Mouse (Mus musculus) megakaryocyte, embryonic 14.5 days (primary cell): Measurements from ENCODE around the gene Mrpl35. TPM values are rescaled to one million over a fixed set of nuclear protein-coding genes. Genes with fewer than 3 reads are reported as not detected.

Experiments
- H3K27me3 ChIP-seq: replicated peaks from 2 replicates; pipeline ENCODE3; 2012; ENCODE audit warnings: inconsistent platforms
- H3K36me3 ChIP-seq: replicated peaks from 2 replicates; pipeline ENCODE3; 2012; ENCODE audit warnings: low read length, inconsistent platforms, mixed read lengths
- H3K4me1 ChIP-seq: 2 replicates; pipeline ENCODE4 v1.6.1; 2012; ENCODE audit warnings: inconsistent platforms
- H3K4me3 ChIP-seq: replicated peaks from 2 replicates; pipeline ENCODE3; 2012; ENCODE audit warnings: moderate library complexity, mild to moderate bottlenecking, inconsistent platforms
- H3K9me3 ChIP-seq: 2 replicates; pipeline ENCODE4 v1.6.1; 2012; ENCODE audit warnings: inconsistent platforms
- FLI1 ChIP-seq: IDR thresholded peaks from 2 replicates; pipeline ENCODE4 v1.6.1; 2012; ENCODE audit warnings: low read length, inconsistent platforms, mixed read lengths
- GATA1 ChIP-seq: IDR thresholded peaks from 3 replicates; pipeline ENCODE4 v1.6.1; 2012; ENCODE audit warnings: mixed read lengths, low read length, inconsistent platforms, borderline replicate concordance
- polyA plus RNA-seq: library from polyadenylated mRNA; stranded (reverse); fragments of >175 nt; gene quantifications from 2 replicates; pipeline ENCODE4 v1.2.3, GENCODE M21; 2012; ENCODE audit warnings: low replicate concordance; ENCODE audit not compliant: insufficient read depth

Gene Mrpl35
- polyA plus RNA-seq, 1 experiment, result 1.00 TPM

- H3K27me3 ChIP-seq, result peaks cover 15% of the 10 kb centered on the region
- peaks cover 5% of the 10 kb centered on the region for H3K4me1 ChIP-seq
- TF ChIP-seq GATA1 (no peak), FLI1 (no peak)
- H3K9me3 ChIP-seq, result peaks cover 9% of the 10 kb centered on the region
- H3K4me3 ChIP-seq, result no peak overlapping the region
- no peaks in the 10 kb centered on the region for H3K36me3 ChIP-seq
Measured at GRCm38 (mm10) chr6:71771282-71771681, 55.5 kb downstream of the Mrpl35 start.

- Histone ChIP-seq H3K36me3 (no peaks in the 10 kb centered on the region), H3K4me3 (no peak overlapping the region), H3K9me3 (peaks cover 9% of the 10 kb centered on the region), H3K4me1 (peaks cover 5% of the 10 kb centered on the region), H3K27me3 (peaks cover 16% of the 10 kb centered on the region)
- TF ChIP-seq FLI1, result no peak
- no peak for TF ChIP-seq GATA1
Measured at GRCm38 (mm10) chr6:71770856-71771255, 55.9 kb downstream of the Mrpl35 start.

GRCm38 (mm10) chr6:71769901-71770690, 56.7 kb downstream of the Mrpl35 start:
- Histone ChIP-seq H3K36me3 (no peaks in the 10 kb centered on the region), H3K9me3 (peaks cover 9% of the 10 kb centered on the region), H3K4me3 (no peak overlapping the region), H3K27me3 (peaks cover 19% of the 10 kb centered on the region), H3K4me1 (peaks cover 5% of the 10 kb centered on the region)
- no peak for TF ChIP-seq GATA1
- no peak for TF ChIP-seq FLI1

- Histone ChIP-seq H3K9me3 (peaks cover 9% of the 10 kb centered on the region), H3K36me3 (no peaks in the 10 kb centered on the region), H3K27me3 (peaks cover 22% of the 10 kb centered on the region), H3K4me1 (peaks cover 5% of the 10 kb centered on the region), H3K4me3 (no peak overlapping the region)
- TF ChIP-seq GATA1, result no peak
- no peak for TF ChIP-seq FLI1
Measured at GRCm38 (mm10) chr6:71767761-71768160, 59.0 kb downstream of the Mrpl35 start.

Other genes starting within 250 kb of the Mrpl35 start
- 0.83 and 6.5 TPM in 2 replicates for gene Kdm3a, start 194.0 kb downstream of the Mrpl35 start, polyA plus RNA-seq
- gene Reep1, start 119.4 kb downstream of the Mrpl35 start, polyA plus RNA-seq, result 1.6 TPM in 1 of 2 replicates, not detected in the other
- 14.5 and 15.8 TPM in 2 replicates for gene Immt, start 4.4 kb upstream of the Mrpl35 start, polyA plus RNA-seq
- gene Ptcd3, start 81.8 kb upstream of the Mrpl35 start, polyA plus RNA-seq, result 1.5 and 2.1 TPM in 2 replicates
- gene Polr1a, start 82.1 kb upstream of the Mrpl35 start, polyA plus RNA-seq, result 3.2 and 4.9 TPM in 2 replicates